Mouse (Mus musculus): Measurements from ENCODE around the gene Mbnl2. TPM values are rescaled to one million over a fixed set of nuclear protein-coding genes. Genes with fewer than 3 reads are reported as not detected.

Mbnl2 gene
- polyA plus RNA-seq, 1 experiment from 2014 or later: 35.1 TPM

GRCm38 (mm10) chr14:120278290-120279244 is 3.1 kb downstream of the Mbnl2 start:
- Histone ChIP-seq H3K9me3 (no peaks in the 10 kb centered on the region), H3K9ac (no peak overlapping the region), H3K27ac (no peak overlapping the region), H3K4me1 (peaks cover 33% of the 10 kb centered on the region), H3K4me3 (no peak overlapping the region), H3K4me2 (replicated peaks) (peak overlapping the region; percentile 64), H3K36me3 (no peaks in the 10 kb centered on the region), H3K27me3 (replicated peaks) (no peaks in the 10 kb centered on the region)
- 54% methylated on average over 21 of the region's 21 CpGs for WGBS
- ATAC-seq (ENCODE audit: low FRiP score, low read depth): no peak

- ATAC-seq (ENCODE audit: low FRiP score, low read depth): no peak
- H3K36me3 ChIP-seq: no peaks in the 10 kb centered on the region
- no peaks in the 10 kb centered on the region for H3K27me3 ChIP-seq (replicated peaks)
- H3K4me3 ChIP-seq: no peak overlapping the region
- H3K27ac ChIP-seq: no peak overlapping the region
- peaks cover 32% of the 10 kb centered on the region for H3K4me1 ChIP-seq
- H3K4me2 ChIP-seq (replicated peaks): no peak overlapping the region
- H3K9me3 ChIP-seq: no peaks in the 10 kb centered on the region
- H3K9ac ChIP-seq: no peak overlapping the region
These were observed 4.7 kb downstream of the Mbnl2 start for GRCm38 (mm10) chr14:120280136-120280535.

- no peak overlapping the region for H3K9ac ChIP-seq
- H3K4me1 ChIP-seq: peaks cover 28% of the 10 kb centered on the region
- H3K4me3 ChIP-seq: no peak overlapping the region
- no peak overlapping the region for H3K27ac ChIP-seq
- no peaks in the 10 kb centered on the region for H3K36me3 ChIP-seq
- no peak overlapping the region for H3K4me2 ChIP-seq (replicated peaks)
- H3K9me3 ChIP-seq: no peaks in the 10 kb centered on the region
- WGBS: 83% methylated on average over 8 of the region's 8 CpGs
- no peak for ATAC-seq (ENCODE audit: low FRiP score, low read depth)
- H3K27me3 ChIP-seq (replicated peaks): no peaks in the 10 kb centered on the region
These were observed 8.3 kb downstream of the Mbnl2 start for GRCm38 (mm10) chr14:120283787-120284186.

DNA sequence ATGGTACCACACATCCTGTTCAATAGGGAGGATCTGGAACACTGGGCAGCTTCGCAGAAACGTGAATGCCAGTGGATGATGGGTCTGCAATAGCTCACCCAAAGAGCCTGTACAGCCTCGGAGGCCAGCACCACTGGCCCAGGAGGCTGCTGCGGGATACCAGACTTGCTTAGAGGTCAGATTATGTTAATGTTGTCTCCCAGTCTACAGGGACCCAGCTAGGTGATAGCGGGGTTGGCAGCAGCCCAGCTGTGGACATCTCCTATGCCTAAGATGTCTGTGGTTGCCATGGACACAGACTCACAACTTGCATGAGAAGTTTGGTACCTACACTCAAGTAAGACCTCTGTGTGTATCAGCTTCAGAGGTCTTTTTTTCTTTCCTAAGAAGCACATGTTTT is 9.0 kb downstream of the Mbnl2 start:
- Histone ChIP-seq H3K27ac (no peak overlapping the region), H3K4me3 (no peak overlapping the region), H3K9ac (no peak overlapping the region), H3K36me3 (no peaks in the 10 kb centered on the region), H3K9me3 (no peaks in the 10 kb centered on the region), H3K4me1 (peaks cover 22% of the 10 kb centered on the region), H3K4me2 (replicated peaks) (no peak overlapping the region), H3K27me3 (replicated peaks) (no peaks in the 10 kb centered on the region)
- ATAC-seq (ENCODE audit: low FRiP score, low read depth): no peak
- WGBS: 86% methylated on average over 5 of the region's 5 CpGs

DNA sequence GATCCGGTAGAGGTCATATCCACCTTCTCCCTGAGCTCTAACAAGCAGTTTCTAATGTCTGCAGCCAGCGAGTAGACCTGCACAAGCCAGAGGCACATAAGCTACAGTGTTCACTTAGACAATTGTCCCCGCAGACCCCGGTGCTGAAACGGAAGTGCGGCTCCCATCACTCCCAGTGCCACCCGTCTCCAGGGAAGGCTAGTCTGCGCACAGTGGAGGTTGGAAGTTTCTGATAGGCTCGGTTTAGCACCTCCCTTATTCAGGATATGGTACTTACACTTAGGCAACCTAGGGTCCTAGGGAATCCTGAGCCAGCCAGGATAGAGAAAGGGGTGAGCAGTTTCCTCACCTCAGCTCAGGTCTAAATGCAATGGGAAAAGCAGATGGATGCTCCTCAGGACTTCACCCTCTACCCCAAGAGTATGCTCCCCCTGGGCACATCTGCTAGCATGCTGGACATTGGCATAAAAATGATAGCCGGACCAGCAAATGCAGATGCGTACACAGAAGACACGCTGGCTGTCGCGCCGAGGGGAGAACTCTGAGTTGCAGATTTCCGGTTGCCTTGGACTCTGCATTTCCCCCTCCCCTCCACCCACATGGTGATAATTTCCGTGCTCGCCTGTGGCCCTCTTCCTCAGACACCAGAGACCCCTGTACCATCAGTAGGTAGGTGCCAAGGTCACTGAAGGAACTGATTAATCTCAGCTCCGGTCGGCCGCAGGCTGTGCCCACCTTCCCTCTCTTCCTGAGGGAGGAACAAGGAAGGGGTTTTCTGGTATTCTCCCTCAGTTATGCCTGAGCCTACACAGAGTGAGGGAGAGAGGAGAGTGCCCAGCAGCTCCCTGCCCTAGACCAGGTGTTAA is 11.9 kb downstream of the Mbnl2 start:
- Histone ChIP-seq H3K4me2 (replicated peaks) (0 out of 2 replicates have a peak overlapping the region, but pooled peaks have one; percentile 10), H3K9me3 (no peaks in the 10 kb centered on the region), H3K27me3 (replicated peaks) (no peaks in the 10 kb centered on the region), H3K27ac (no peak overlapping the region), H3K4me1 (peaks cover 21% of the 10 kb centered on the region), H3K36me3 (no peaks in the 10 kb centered on the region), H3K4me3 (no peak overlapping the region), H3K9ac (no peak overlapping the region)
- ATAC-seq (ENCODE audit: low FRiP score, low read depth): no peak
- 46% methylated on average over 21 of the region's 21 CpGs for WGBS

- Histone ChIP-seq H3K4me1 (peaks cover 21% of the 10 kb centered on the region), H3K4me3 (no peak overlapping the region), H3K9me3 (no peaks in the 10 kb centered on the region), H3K27me3 (replicated peaks) (no peaks in the 10 kb centered on the region), H3K27ac (no peak overlapping the region), H3K4me2 (replicated peaks) (no peak overlapping the region), H3K36me3 (no peaks in the 10 kb centered on the region), H3K9ac (no peak overlapping the region)
- no peak for ATAC-seq (ENCODE audit: low FRiP score, low read depth)
These were observed 12.5 kb downstream of the Mbnl2 start for GRCm38 (mm10) chr14:120287987-120288275.

- H3K36me3 ChIP-seq: no peaks in the 10 kb centered on the region
- 92% methylated on average over 10 of the region's 10 CpGs for WGBS
- peaks cover 20% of the 10 kb centered on the region for H3K4me1 ChIP-seq
- no peaks in the 10 kb centered on the region for H3K27me3 ChIP-seq (replicated peaks)
- no peak overlapping the region for H3K4me2 ChIP-seq (replicated peaks)
- H3K9me3 ChIP-seq: no peaks in the 10 kb centered on the region
- H3K27ac ChIP-seq: no peak overlapping the region
- H3K4me3 ChIP-seq: no peak overlapping the region
- ATAC-seq (ENCODE audit: low FRiP score, low read depth): no peak
- no peak overlapping the region for H3K9ac ChIP-seq
These were observed 13.0 kb downstream of the Mbnl2 start for GRCm38 (mm10) chr14:120288378-120289002.

- H3K4me1 ChIP-seq: peaks cover 16% of the 10 kb centered on the region
- WGBS: 82% methylated on average over 9 of the region's 9 CpGs
- no peak overlapping the region for H3K27ac ChIP-seq
These were observed 13.6 kb downstream of the Mbnl2 start for GRCm38 (mm10) chr14:120289065-120289464.

DNA sequence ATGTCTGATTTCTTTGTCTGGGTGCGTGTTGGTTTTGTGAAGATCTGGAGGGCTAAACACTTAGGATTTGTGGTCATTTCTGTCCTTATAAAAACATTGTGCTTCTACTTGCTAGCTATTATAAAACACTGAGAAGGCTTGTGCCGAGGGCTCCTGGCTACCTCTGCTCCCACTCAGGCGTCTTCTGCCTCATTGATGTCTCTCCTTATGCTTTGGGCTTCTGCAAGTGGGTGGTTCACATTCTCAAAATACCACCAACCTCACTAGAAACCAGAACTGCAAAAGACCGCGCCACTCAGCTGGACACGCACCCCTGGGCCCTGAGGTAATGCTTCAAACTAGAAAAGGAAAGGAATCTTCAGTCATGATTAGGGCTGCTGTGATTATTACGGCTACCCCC is 14.1 kb downstream of the Mbnl2 start:
- Histone ChIP-seq H3K36me3 (no peaks in the 10 kb centered on the region), H3K4me1 (peaks cover 16% of the 10 kb centered on the region), H3K27me3 (replicated peaks) (no peaks in the 10 kb centered on the region), H3K4me2 (replicated peaks) (no peak overlapping the region), H3K9ac (no peak overlapping the region), H3K9me3 (no peaks in the 10 kb centered on the region), H3K27ac (no peak overlapping the region), H3K4me3 (no peak overlapping the region)
- ATAC-seq (ENCODE audit: low FRiP score, low read depth): no peak
- WGBS: 85% methylated on average over 7 of the region's 7 CpGs

More at GRCm38 (mm10) chr14:120289065-120289464, 13.6 kb downstream of the Mbnl2 start:
- H3K27me3 ChIP-seq (replicated peaks): no peaks in the 10 kb centered on the region
- no peak overlapping the region for H3K9ac ChIP-seq
- H3K9me3 ChIP-seq: no peaks in the 10 kb centered on the region
- H3K36me3 ChIP-seq: no peaks in the 10 kb centered on the region
- no peak overlapping the region for H3K4me3 ChIP-seq
- no peak overlapping the region for H3K4me2 ChIP-seq (replicated peaks)
- ATAC-seq (ENCODE audit: low FRiP score, low read depth): no peak

DNA sequence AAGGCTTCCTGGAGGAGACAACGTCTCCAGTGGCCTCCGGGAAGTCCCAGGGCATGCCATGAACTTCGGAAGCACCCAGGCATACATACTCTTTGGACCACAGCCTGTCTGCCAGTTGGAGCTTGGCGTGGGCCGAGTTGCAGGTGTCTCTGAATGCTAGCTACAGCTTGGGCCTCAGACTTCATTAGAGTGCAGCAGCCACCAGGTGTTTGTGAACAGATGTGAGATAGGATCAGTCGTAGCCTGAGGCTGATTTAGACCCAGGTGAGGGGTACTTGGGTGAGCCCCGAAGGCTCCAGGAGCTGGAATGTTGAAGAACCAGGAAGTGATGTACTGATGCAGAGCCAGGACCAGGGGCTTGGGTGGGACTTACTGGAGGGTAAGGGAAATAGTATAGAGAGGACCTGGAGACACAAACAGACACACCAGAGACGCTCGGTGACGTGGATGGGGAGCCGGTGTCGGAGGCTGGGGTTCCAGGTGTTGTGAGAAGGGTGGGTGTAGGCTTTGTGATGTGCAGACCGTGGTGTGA is 15.8 kb downstream of the Mbnl2 start:
- H3K9ac ChIP-seq: no peak overlapping the region
- no peak overlapping the region for H3K4me3 ChIP-seq
- no peaks in the 10 kb centered on the region for H3K36me3 ChIP-seq
- no peaks in the 10 kb centered on the region for H3K9me3 ChIP-seq
- no peak overlapping the region for H3K4me2 ChIP-seq (replicated peaks)
- no peak overlapping the region for H3K27ac ChIP-seq
- ATAC-seq (ENCODE audit: low FRiP score, low read depth): no peak
- WGBS: 92% methylated on average over 13 of the region's 13 CpGs
- H3K27me3 ChIP-seq (replicated peaks): no peaks in the 10 kb centered on the region
- peaks cover 22% of the 10 kb centered on the region for H3K4me1 ChIP-seq

GRCm38 (mm10) chr14:120292133-120292532 is 16.7 kb downstream of the Mbnl2 start:
- H3K27me3 ChIP-seq (replicated peaks): no peaks in the 10 kb centered on the region
- WGBS: 83% methylated on average over 5 of the region's 5 CpGs
- no peak overlapping the region for H3K4me2 ChIP-seq (replicated peaks)
- H3K4me3 ChIP-seq: no peak overlapping the region
- H3K36me3 ChIP-seq: no peaks in the 10 kb centered on the region
- no peak overlapping the region for H3K27ac ChIP-seq
- peaks cover 23% of the 10 kb centered on the region for H3K4me1 ChIP-seq
- H3K9ac ChIP-seq: no peak overlapping the region
- no peaks in the 10 kb centered on the region for H3K9me3 ChIP-seq
- no peak for ATAC-seq (ENCODE audit: low FRiP score, low read depth)

- WGBS: 87% methylated on average over 6 of the region's 6 CpGs
- Histone ChIP-seq H3K4me1 (peaks cover 21% of the 10 kb centered on the region), H3K27me3 (replicated peaks) (no peaks in the 10 kb centered on the region), H3K9me3 (no peaks in the 10 kb centered on the region), H3K4me2 (replicated peaks) (no peak overlapping the region), H3K27ac (no peak overlapping the region), H3K4me3 (no peak overlapping the region), H3K36me3 (no peaks in the 10 kb centered on the region), H3K9ac (no peak overlapping the region)
- ATAC-seq (ENCODE audit: low FRiP score, low read depth): no peak
These were observed 17.2 kb downstream of the Mbnl2 start for GRCm38 (mm10) chr14:120292617-120293195.
